Mouse (Mus musculus): ENCODE data around the gene Tmc8.
"Not testable (repeated sequence)": the region's sequence is repeated elsewhere in the genome, so short reads cannot be mapped to it uniquely, and the experiment has no call there.

Gene Tmc8

DNA sequence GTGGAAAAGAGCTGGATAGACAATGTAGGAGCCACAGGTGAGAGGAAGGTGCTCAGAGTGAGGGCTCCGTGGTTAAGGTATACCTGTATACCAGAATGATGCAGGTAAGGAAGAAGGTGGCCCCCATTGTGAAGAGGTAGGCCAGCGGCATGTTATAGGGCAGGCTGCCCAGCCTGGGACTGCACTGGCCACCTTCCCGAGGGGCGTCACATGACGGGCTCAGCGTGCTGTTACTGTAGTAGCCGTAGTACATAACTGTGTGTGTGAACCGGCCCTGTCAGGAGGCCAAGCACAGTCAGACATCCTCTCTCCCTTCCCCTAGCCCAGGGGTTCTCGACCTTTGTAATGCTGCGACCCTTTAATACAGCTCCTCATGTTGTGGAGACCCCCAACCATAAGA, 7.0 kb upstream of the Tmc8 start:
- DNase-seq (ENCODE audit: low spot score): no peak

GRCm38 (mm10) chr11:117775540-117775939, 6.3 kb upstream of the Tmc8 start:
- DNase-seq (ENCODE audit: low spot score): no peak

DNA sequence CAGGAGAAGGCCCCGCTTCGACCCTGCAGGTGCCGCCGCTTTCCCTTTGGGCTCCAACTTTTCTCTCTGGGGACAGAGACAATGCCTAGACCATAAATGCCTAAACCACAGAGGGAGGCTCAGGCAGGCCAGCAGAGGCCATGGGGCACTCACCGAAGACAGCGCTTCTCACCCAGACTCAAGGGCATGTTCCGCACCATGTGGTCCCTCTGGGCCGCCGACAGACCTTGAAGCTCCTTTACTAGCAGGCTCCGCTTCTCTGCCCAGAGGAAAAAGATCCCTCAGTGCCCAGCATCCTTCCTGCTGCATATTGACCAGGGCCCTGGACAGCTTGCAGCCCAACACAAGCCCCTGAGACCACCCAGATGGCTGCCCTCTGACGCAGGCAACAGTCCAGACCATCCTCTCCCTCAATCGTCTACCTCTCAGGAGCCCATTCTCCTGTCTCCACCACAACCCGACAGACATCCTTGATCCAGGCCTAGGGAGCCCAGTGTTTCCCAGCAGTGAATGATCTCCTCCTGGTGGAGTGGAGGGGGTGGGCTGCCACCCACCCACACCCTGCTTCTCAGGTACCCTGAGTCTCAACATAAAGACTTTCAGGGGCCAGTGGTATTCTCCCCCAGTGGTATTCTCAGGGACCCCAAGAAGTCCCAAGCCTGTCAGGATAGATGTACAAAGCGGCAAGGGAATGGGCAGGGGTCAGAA, 5.6 kb upstream of the Tmc8 start:
- DNase-seq (ENCODE audit: low spot score): no peak

DNA sequence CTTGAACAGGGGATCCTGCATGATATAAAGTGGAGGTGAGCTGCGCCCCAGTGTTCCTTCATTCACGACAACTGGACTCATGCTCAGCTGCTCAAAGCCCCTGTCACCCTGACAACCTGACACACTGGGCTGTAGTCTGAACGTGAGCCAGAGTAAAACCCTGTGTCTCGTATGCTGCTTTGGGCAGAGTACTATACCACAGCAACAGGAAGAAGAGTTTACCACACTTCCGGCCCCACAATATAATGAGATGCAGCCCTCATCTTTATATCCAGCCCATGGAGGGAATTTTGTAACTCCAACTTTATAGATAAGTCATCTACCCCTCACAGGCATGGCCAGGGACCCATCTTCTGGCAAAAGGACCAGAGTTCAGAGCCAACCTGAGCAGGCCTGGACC, 4.8 kb upstream of the Tmc8 start:
- DNase-seq (ENCODE audit: low spot score): no peak

DNA sequence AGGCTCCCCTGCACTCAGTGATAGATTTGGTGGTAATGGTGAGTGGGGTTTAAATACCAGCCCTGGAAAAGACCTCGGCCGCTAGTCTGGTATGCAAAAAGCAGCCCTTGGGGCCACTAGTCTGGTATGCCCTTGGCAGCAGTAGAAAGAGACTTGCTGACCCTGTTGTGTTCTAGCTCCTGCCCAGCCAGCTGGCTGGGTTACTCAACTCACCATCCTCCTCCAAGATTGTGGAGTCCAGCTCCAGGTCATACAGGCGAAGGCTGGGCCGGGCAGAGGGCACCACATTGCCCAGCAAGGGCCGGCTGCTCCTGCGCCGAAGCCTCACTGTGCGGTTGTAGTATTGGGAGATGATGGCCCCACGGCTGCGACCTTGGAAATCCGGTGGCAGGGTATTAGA, 3.8 kb upstream of the Tmc8 start:
- no peak for DNase-seq (ENCODE audit: low spot score)

DNA sequence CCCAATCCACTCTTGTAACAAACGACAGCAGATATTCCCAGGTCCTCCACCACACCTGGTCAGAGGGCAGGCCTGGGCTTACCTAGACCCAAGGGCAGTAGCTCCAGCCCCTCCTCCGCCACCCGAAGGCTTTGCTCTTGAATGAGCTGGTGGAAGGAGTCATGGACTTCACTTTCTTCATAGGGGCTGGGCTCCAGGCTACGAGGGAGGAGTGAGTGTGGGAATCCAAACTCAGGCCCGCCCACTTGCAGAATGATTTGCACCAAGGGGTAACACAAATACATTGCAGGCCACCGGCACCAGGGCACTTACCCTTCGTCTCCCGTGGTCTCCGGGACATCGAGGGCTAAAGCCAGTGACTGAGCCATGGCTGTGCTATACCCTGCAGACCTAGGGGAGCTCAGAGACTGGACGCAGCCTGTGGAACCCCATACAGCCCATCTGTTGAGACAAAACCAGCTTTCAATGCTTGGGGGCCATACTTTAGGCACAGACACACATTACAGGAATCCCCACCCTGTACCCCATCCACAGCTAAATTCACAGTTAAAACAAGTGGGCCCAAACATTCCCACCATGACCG, 2.9 kb upstream of the Tmc8 start:
- DNase-seq (ENCODE audit: low spot score): peak; percentile 31

DNA sequence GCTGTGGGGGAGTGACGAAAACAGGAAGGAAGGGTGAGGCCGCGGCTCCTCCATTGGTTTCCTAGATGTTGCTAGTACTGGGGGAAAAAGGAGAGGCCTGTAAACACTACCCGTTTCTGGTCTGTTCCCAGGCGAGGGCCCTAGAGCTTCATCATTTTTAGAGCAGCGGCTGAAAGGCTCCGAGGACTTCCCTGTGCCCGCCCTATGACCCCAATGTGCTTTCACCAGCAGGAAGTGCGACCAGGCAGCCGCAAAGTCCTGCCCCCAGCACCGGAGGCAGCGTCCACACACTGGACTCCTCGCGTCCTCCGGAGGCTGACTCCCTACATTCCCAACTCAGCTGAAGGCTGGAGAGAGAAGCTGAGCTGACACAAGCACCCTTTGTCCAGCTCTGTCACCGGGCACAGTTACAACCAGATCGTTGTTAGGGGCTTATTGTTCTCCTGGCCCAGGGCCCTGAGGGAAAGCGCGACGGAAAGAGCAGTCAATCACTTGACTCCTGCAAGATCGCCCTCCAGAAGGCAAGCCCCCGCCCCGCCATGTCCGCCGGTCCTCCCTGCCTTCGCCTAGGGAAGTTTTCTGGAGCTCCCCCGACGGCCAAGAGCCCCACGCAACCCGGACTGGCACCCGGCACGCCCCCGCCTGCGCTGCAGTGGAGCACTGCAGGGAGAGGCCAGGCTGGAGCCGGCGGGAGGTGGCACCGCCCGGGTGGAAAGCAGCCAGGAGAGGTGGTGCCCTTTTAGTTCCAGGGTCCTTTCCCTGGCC, 2.3 kb upstream of the Tmc8 start:
- DNase-seq (ENCODE audit: low spot score): peak; percentile 62

DNA sequence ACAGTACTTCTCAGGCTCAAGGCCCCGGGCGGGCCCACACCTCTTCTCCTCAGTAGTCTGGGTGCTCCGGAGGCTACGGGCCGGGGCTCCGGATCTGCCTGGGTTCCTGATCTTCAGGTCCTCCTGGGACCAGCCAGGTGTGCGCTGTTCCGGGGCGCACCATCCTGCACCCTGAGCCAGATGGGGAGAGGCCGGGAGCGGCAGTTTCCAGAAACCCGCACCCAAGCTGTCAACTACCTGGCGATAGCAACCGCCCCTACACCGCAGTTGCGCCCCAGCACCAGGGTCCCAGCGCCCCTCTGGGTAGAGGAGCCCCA, 1.7 kb upstream of the Tmc8 start:
- no peak for DNase-seq (ENCODE audit: low spot score)

DNA sequence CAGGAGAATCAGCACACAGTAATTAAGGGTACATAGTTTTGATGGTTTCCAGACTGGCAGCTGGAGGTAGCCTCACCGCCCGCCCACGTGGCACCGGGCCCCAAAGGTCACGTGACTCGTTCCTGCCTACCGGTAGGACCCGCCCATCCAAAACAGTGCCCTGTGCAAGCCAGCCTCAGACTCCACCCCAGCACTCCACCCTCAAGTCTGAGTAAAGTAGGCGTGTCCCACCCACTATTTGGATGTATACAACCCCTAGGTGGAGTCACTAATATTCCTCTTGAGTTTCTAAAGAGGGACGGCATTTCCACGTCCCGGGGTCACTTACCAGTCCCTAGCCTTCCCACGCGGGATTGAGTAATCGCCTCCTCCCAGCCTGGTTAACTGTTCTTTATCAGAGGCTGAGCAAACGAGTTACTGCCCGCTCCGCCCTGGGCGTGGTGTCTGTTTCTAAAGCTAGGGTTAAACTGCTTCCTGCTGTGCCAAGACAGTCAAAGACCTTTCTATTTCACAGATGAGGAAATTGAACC, 1.2 kb upstream of the Tmc8 start:
- DNase-seq (ENCODE audit: low spot score): peak; percentile 77

DNA sequence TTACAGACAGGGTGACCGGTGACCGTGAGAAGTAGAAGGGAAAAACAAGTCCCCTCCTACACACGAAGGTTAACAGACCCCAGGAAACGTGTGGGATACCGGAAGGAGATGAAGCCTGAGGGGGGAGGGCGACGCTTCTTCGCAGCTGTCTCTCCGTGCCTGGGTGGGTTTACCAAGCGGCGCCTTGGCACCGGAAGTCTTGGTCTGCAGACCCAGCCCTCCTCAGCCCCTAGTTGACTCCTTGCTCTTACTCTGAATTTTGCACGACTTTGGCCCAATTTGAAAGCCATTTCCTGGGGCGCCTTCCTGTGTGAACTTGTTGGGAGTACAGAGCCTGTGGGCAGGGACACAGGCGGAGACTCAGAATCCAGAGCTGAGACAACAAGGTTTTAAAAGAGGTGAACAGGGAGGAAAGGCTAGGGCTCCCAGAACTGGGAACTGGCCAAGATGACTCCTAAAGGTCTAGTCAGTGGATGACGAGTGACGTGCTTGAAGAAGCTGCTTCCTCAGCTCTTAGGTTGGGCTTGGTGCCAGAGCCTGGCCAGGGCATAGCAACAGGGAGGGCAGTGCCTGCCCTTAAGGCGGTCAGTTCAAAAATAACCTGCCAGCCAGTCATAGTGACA, 566 bp upstream of the Tmc8 start:
- DNase-seq (ENCODE audit: low spot score): peak; percentile 65

GRCm38 (mm10) chr11:117782705-117783034, 794 bp downstream of the Tmc8 start:
- DNase-seq (ENCODE audit: low spot score): no peak

DNA sequence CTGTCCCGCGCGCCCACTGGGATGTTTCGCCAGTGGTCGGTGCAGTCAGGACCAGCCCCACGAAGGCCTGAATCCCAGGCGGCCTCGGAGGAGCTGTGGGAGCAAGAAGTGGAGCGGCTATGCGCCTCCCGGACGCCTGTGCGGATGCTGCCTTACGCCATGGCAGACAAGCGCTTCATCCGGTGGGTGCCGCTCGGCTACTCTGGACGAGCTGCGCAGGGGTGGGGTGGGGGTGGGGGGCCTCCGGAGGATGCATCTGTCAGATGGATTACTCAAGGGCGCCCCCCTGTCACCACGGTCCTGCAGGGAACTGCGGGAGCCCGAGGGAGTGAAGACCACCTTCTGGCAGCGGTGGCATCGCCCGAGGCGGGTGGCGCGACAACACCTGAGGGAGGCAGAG, 1.2 kb downstream of the Tmc8 start:
- DNase-seq (ENCODE audit: low spot score): peak; percentile 47

DNA sequence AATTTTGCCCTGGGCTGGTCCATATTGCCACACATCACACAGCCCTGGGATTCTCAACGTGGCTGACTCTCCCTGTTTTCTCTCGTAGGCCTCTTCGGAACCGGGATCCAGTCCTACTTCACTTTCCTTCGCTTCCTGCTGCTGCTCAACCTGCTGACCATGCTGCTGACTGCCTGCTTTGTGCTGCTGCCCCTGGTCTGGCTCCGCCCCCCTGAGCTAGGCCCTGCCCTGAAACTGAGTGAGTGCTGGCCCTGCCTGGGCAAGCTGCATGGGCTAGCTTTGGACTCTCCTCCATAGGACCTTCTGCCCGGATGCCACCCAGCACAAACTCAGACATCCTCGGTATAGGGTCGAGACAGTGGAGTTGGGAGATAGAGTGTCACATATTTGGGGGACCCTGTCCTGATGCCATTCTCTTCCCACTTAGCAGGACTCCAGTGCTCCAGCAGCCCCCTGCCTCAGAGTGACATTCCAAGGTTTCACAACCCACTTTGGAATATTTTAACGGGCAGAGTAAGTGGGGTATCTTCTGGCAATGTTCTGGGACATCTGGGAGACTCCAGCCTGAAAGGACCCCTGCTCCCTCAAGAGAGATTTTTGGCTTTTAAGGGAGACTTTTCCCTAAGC, 1.9 kb downstream of the Tmc8 start:
- DNase-seq (ENCODE audit: low spot score): no peak

DNA sequence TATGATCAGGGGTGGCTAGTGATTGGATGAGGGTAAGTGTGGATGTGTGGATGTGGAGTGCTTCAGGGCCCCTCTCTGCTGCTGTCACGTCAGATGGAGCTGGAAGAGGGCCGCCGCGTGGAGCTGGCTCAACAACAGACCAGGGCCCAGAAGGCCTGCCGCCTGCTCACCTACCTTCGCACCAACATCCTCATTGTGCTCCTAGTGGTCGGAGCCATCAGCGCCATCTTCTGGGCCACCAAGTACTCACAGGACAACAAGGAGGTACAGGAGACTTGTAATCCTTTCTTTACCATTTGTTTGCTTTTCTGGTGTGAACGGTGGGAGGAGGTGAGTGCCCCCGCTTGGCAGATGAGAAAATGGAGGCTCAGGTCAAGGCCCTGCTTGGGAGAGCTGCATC, 4.4 kb downstream of the Tmc8 start:
- DNase-seq (ENCODE audit: low spot score): peak; percentile 46

DNA sequence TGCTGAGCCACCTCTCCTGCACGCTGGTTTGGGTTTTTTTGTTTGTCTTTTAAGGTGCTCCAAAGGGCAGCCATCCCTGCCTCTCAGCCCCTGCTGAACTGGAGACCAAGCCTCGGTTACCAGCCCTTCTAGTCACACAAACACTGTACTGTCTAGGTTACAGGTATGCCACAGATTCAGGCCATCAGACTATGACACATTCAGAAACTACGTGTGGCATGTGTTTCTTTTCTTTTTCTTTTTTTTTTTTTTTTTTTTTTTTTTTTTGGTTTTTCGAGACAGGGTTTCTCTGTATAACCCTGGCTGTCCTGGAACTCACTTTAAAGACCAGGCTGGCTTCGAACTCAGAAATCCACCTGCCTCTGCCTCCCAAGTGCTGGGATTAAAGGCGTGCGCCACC, 6.6 kb downstream of the Tmc8 start:
- DNase-seq (ENCODE audit: low spot score): not testable (repeated sequence)

- DNase-seq (ENCODE audit: low spot score): peak; percentile 74
These were observed 8.4 kb downstream of the Tmc8 start for GRCm38 (mm10) chr11:117790286-117790685.

DNA sequence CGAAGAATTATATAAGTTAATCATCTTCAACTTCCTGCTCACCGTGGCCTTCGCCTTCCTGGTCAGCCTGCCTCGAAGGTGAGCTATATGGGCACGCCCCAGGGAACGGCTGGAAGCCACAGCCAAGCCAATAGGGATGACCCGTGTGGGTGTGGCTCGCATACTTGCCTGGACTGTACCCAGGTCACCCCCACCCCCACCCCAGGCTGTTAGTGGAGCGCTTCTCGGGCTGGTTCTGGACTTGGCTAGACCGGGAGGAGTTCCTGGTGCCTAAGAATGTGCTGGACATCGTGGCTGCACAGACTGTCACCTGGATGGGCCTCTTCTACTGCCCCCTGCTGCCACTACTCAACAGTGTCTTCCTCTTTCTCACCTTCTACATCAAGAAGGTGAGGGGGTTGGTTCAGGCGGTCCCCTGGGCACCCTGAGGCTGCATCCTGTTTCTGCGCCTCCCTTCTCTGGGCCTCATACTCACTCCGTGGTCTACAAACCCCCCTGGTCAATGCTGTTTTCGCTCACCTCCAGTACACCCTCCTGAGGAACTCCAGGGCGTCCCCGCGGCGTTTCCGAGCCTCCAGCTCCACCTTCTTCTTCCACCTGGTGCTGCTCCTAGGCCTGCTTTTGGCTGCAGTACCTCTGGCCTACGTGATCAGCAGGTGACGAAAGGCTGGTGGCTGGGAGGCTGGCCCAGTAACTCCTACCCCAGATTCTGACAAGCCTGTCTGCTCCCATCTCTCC, 9.0 kb downstream of the Tmc8 start:
- peak; percentile 50 for DNase-seq (ENCODE audit: low spot score)

GRCm38 (mm10) chr11:117791441-117791761, 9.5 kb downstream of the Tmc8 start:
- DNase-seq (ENCODE audit: low spot score): no peak

DNA sequence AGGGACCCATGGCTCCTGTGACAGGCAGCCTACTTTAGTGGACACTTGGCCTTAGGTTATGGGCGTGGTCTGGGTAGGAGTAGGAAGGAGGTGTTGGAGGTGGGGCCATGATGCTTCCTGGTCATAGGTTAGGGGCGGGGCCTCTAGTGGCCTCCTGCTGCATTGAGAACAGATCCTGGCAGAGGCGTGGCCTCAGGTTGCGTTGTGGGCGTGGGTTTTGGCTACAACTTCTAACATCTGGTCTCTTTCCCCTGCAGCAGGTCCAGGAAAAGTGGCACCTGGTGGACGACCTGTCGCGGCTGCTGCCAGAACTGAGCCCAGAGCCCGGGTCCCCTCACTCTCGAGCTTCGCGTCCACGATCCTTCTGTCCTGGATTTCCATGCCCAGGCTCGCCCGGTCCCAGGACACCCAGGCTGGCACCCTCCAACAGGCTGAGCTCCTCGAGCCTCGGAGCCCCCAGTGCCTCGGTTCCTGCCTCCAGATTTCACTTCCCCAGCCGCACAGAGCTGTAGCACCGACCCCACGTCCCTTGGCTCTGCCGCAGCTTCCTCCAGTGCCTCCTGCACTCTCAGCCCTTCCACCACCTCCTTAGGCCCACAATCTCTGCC, 10.5 kb downstream of the Tmc8 start:
- DNase-seq (ENCODE audit: low spot score): peak; percentile 54

GRCm38 (mm10) chr11:117794035-117794551, 12.2 kb downstream of the Tmc8 start:
- no peak for DNase-seq (ENCODE audit: low spot score)

DNA sequence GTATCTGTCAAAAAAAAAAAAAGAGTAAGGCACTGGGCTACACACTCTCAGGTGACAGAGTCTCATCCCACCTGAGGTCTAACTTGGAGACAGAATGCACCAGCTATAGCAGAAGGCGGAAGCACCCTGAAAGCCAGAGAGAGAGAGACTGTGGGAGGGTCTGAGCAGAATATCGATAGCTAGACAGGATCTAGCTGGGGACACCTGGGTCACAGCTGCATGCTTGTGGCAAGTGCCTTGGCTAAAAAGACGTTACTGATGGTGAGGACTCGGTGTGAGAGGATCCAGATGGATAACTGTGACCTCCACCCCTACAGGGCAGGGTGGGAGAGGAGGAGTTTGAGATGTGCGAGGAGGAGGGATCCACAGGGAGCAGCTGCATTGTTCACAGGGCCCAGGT, 15.1 kb downstream of the Tmc8 start:
- no peak for DNase-seq (ENCODE audit: low spot score)
